Mouse (Mus musculus): ENCODE data around the gene Smyd4.

Smyd4 gene

GRCm38 (mm10) chr11:75420037-75420436, 71.8 kb downstream of the Smyd4 start:
- DNase-seq (ENCODE audit: low spot score in 2 of 2), result no peak

GRCm38 (mm10) chr11:75420810-75421374, 72.7 kb downstream of the Smyd4 start:
- no peak for DNase-seq (ENCODE audit: low spot score in 2 of 2)

GRCm38 (mm10) chr11:75421375-75422012, 73.3 kb downstream of the Smyd4 start:
- DNase-seq (ENCODE audit: low spot score in 2 of 2), result no peak

GRCm38 (mm10) chr11:75422013-75422792, 74.0 kb downstream of the Smyd4 start, which contains the start of gene Serpinf1:
TSS of gene Serpinf1 (minus strand) at chr11:75422701.
- no peak for DNase-seq (ENCODE audit: low spot score in 2 of 2)

- DNase-seq (ENCODE audit: low spot score in 2 of 2), result no peak
Observed at GRCm38 (mm10) chr11:75423091-75423490, 74.9 kb downstream of the Smyd4 start.

- DNase-seq (ENCODE audit: low spot score in 2 of 2), result no peak
Observed at GRCm38 (mm10) chr11:75424033-75424432, 75.8 kb downstream of the Smyd4 start.

GRCm38 (mm10) chr11:75424459-75424858, 76.2 kb downstream of the Smyd4 start:
- DNase-seq (ENCODE audit: low spot score in 2 of 2), result no peak

GRCm38 (mm10) chr11:75429019-75429705, 80.9 kb downstream of the Smyd4 start:
- DNase-seq (ENCODE audit: low spot score in 2 of 2), result peak in 1 of 2 experiments; percentile 56

GRCm38 (mm10) chr11:75431307-75431706, 83.1 kb downstream of the Smyd4 start:
- no peak for DNase-seq (ENCODE audit: low spot score in 2 of 2)

GRCm38 (mm10) chr11:75434138-75434537, 85.9 kb downstream of the Smyd4 start:
- no peak for DNase-seq (ENCODE audit: low spot score in 2 of 2)

GRCm38 (mm10) chr11:75438194-75438593, 90.0 kb downstream of the Smyd4 start:
- DNase-seq (ENCODE audit: low spot score in 2 of 2), result no peak

GRCm38 (mm10) chr11:75438804-75439203, 90.6 kb downstream of the Smyd4 start:
- DNase-seq (ENCODE audit: low spot score in 2 of 2), result no peak

GRCm38 (mm10) chr11:75439363-75439762, 91.1 kb downstream of the Smyd4 start, which contains the start of gene Serpinf2:
TSS of gene Serpinf2 (minus strand) at chr11:75439591.
- no peak for DNase-seq (ENCODE audit: low spot score in 2 of 2)

GRCm38 (mm10) chr11:75439951-75440350, 91.7 kb downstream of the Smyd4 start:
- DNase-seq (ENCODE audit: low spot score in 2 of 2), result no peak

- no peak for DNase-seq (ENCODE audit: low spot score in 2 of 2)
Observed at GRCm38 (mm10) chr11:75441034-75441433, 92.8 kb downstream of the Smyd4 start.

- DNase-seq (ENCODE audit: low spot score in 2 of 2), result no peak
Observed at GRCm38 (mm10) chr11:75441601-75442000, 93.4 kb downstream of the Smyd4 start.

GRCm38 (mm10) chr11:75443711-75444110, 95.5 kb downstream of the Smyd4 start:
- no peak for DNase-seq (ENCODE audit: low spot score in 2 of 2)

GRCm38 (mm10) chr11:75448575-75448974, 100.3 kb downstream of the Smyd4 start:
- DNase-seq (ENCODE audit: low spot score in 2 of 2), result peak in 1 of 2 experiments; percentile 24

- DNase-seq (ENCODE audit: low spot score in 2 of 2), result peak; percentile 80 to 85
Observed at GRCm38 (mm10) chr11:75449695-75450094, 101.5 kb downstream of the Smyd4 start.

- peak; percentile 49 to 54 for DNase-seq (ENCODE audit: low spot score in 2 of 2)
Observed at GRCm38 (mm10) chr11:75450304-75450908, 102.2 kb downstream of the Smyd4 start.

- DNase-seq (ENCODE audit: low spot score in 2 of 2), result peak; percentile 48 to 62
Observed at GRCm38 (mm10) chr11:75450936-75451335, 102.7 kb downstream of the Smyd4 start.

- DNase-seq (ENCODE audit: low spot score in 2 of 2), result no peak
Observed at GRCm38 (mm10) chr11:75452081-75452480, 103.8 kb downstream of the Smyd4 start.

Data from spleen, postnatal 10 days (tissue).